Comparison of ENCODE assay signal across 15 mouse cellular contexts in the genomic region with DNA sequence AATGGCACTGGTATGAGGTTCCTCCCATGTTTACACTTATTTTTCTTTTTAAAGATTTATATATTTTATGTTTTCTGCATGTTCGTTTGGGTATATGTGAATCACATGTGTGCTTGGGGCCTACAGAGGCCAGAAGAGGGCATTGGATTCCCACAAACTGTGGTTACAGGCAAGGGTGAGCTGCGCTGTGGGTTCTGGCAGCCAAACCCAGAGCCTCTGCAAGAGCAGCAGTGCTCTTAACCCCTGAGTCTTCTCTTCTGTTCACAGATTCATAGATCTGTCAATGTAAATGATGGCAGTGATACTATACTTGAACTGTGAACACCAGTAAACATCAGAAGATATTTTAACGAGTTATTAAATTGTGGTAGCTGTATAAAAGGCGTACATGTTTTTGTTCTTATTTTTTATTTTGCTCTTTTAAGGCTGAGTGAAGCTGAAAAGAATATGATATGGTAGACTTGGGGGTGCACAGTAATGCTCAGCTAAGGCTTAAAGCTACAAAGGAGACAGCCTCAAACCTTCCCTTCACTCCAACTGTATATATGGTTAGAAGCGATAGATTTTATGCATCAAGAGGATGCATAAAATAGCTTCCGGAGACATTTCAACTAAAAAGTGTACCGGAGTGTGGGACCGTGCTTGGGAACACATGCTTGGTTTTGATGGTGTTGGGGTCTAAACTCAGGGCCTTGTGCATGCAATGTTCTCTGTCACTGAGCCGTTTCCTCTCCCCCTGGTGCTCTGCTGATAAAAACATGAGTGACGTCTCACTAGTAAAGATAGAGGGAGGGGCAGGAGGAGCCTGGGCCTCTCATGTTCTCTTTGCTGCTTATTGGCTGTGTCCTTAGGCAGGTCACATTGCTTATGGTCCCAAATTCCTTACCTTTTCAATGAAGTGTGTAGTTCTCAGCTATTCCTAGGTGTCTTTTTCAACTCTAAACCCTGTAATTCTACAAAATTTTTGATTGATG. TPM values are rescaled to one million over a fixed set of nuclear protein-coding genes. Genes with fewer than 3 reads are reported as not detected.
A peak's percentile ranks its signal among the peaks of the same experiment; 100 is the strongest.
DNase-seq lines count a peak whose midpoint lies in the region; ATAC-seq and TF ChIP-seq lines count a peak whose summit lies in the region.
"Had no signal": no experiment of that assay in that cellular context is flagged by ENCODE, and none has a peak within 500 bp of the region (broad histone marks: within the 10 kb centered on the region; RNA-seq: fewer than 3 reads in every experiment).

No protein-coding gene starts in this region.

- TF ChIP-seq EP300 in MEL (IDR thresholded peaks at IDR 0.05; ENCODE audit: low read depth in 1 of 2, low read length in 2 of 2) = peak; percentile 79 to 81

- H3K79me2 ChIP-seq in MEL (ENCODE audit: control insufficient read depth, insufficient read depth, low read length, poor library complexity) = peaks cover 64% of the 10 kb centered on the region

- peak in 1 of 3 experiments; percentile 29; a peak in 2 of 6 replicates for TF ChIP-seq CTCF in MEL (IDR thresholded peaks at IDR 0.05 in 2 of 3, conservative IDR thresholded peaks at IDR 0.05 in 1 of 3; ENCODE audit: control insufficient read depth in 1 of 3, insufficient read depth in 1 of 3, low read depth in 2 of 3, low read length in 3 of 3, poor library complexity in 1 of 3, severe bottlenecking in 1 of 3)
- no peak for TF ChIP-seq CTCF in forebrain, postnatal 0 days (IDR thresholded peaks at IDR 0.05; ENCODE audit: low read depth)
- TF ChIP-seq CTCF in midbrain, postnatal 0 days (IDR thresholded peaks at IDR 0.05) = no peak

- no peak for DNase-seq in heart, postnatal 25 days (ENCODE audit: low spot score)
- peak; percentile 94 for DNase-seq in MEL (ENCODE audit: low read depth, low spot score)
- no peak for DNase-seq in adrenal gland, postnatal 25 days
- DNase-seq in forebrain, postnatal 0 days = no peak
- DNase-seq in midbrain, postnatal 0 days (ENCODE audit: low spot score) = no peak
- DNase-seq: adrenal gland, adult 8-10 months; embryo, embryonic 11 days; heart, postnatal 10 days; kidney, postnatal 14 days had no signal

- peak; percentile 34 for TF ChIP-seq RAD21 in MEL (IDR thresholded peaks at IDR 0.05; ENCODE audit: low read depth, low read length)

- H3K36me3 ChIP-seq in heart, embryonic 13.5 days = no peaks in the 10 kb centered on the region
- peaks cover 3 to 65% of the 10 kb centered on the region in 2 experiments; a peak in 3 of 4 replicates for H3K36me3 ChIP-seq in MEL (ENCODE audit: control insufficient read depth in 1 of 2, insufficient read depth in 2 of 2, low read length in 2 of 2)
- no peaks in the 10 kb centered on the region for H3K36me3 ChIP-seq in forebrain, postnatal 0 days (ENCODE audit: insufficient read depth)
- no peaks in the 10 kb centered on the region for H3K36me3 ChIP-seq in midbrain, postnatal 0 days (ENCODE audit: insufficient read depth, low read length)
- H3K36me3 ChIP-seq: forebrain, embryonic 15.5 days; limb, embryonic 10.5 days had no signal

- H3K9me3 ChIP-seq in heart, embryonic 13.5 days = no peaks in the 10 kb centered on the region
- H3K9me3 ChIP-seq in MEL (replicated peaks; ENCODE audit: insufficient read depth, low read length) = no peaks in the 10 kb centered on the region
- H3K9me3 ChIP-seq in forebrain, postnatal 0 days (ENCODE audit: low read length) = no peaks in the 10 kb centered on the region
- H3K9me3 ChIP-seq in midbrain, postnatal 0 days (ENCODE audit: low read length) = no peaks in the 10 kb centered on the region
- H3K9me3 ChIP-seq: forebrain, embryonic 15.5 days; limb, embryonic 10.5 days had no signal

- no peaks in the 10 kb centered on the region for H3K27me3 ChIP-seq in heart, embryonic 13.5 days (replicated peaks)
- H3K27me3 ChIP-seq in MEL (ENCODE audit: control insufficient read depth in 1 of 2, insufficient read depth in 2 of 2, low read length in 2 of 2) = no peaks in the 10 kb centered on the region
- H3K27me3 ChIP-seq in forebrain, postnatal 0 days (ENCODE audit: insufficient read depth, low read length) = no peaks in the 10 kb centered on the region
- no peaks in the 10 kb centered on the region for H3K27me3 ChIP-seq in midbrain, postnatal 0 days (ENCODE audit: insufficient read depth, low read length)
- H3K27me3 ChIP-seq: forebrain, embryonic 15.5 days had no signal

- no peak overlapping the region for H3K9ac ChIP-seq in heart, embryonic 13.5 days
- H3K9ac ChIP-seq in MEL (ENCODE audit: control insufficient read depth, low read depth, low read length, poor library complexity, severe bottlenecking) = peak overlapping the region; percentile 56
- no peak overlapping the region for H3K9ac ChIP-seq in forebrain, postnatal 0 days
- no peak overlapping the region for H3K9ac ChIP-seq in midbrain, postnatal 0 days (replicated peaks; ENCODE audit: low read length, poor library complexity, severe bottlenecking)
- H3K9ac ChIP-seq: forebrain, embryonic 15.5 days had no signal

- 69% methylated on average over 10 of the region's 10 CpGs for WGBS in heart, embryonic 13.5 days
- 83% methylated on average over 10 of the region's 10 CpGs for WGBS in forebrain, postnatal 0 days
- 80% methylated on average over 10 of the region's 10 CpGs for WGBS in midbrain, postnatal 0 days

- TF ChIP-seq POLR2A in MEL (IDR thresholded peaks at IDR 0.05; ENCODE audit: control insufficient read depth in 1 of 2, insufficient read depth in 1 of 2, low read depth in 1 of 2, low read length in 2 of 2, poor library complexity in 1 of 2) = peak in 1 of 2 experiments; percentile 71; a peak in 2 of 4 replicates

- intact Hi-C loops in heart, postnatal 25 days (cut with DNase I) = loop anchor here (5.0 kb wide), 1 partner anchor 48 kb away; a partner anchor contains a TSS

- H3K4me2 ChIP-seq in heart, embryonic 13.5 days = no peak overlapping the region; the same call in 1 of the 2 replicates
- H3K4me2 ChIP-seq in forebrain, postnatal 0 days (ENCODE audit: low read depth) = no peak overlapping the region
- H3K4me2 ChIP-seq in midbrain, postnatal 0 days (ENCODE audit: low read depth, low read length, poor library complexity, severe bottlenecking) = no peak overlapping the region
- H3K4me2 ChIP-seq: forebrain, embryonic 15.5 days; midbrain, embryonic 11.5 days had no signal

- H3K27ac ChIP-seq in heart, embryonic 13.5 days (replicated peaks) = peak overlapping the region; percentile 32; the same call in 1 of the 2 replicates
- H3K27ac ChIP-seq in MEL (ENCODE audit: control insufficient read depth, low read depth, low read length) = peak overlapping the region; percentile 94
- H3K27ac ChIP-seq in forebrain, postnatal 0 days (ENCODE audit: low read depth, low read length) = no peak overlapping the region
- no peak overlapping the region for H3K27ac ChIP-seq in midbrain, postnatal 0 days (ENCODE audit: low read depth, low read length)
- H3K27ac ChIP-seq: forebrain, embryonic 15.5 days; limb, embryonic 10.5 days had no signal

- H3K4me1 ChIP-seq in heart, embryonic 13.5 days = peaks cover 38% of the 10 kb centered on the region
- peaks cover 30 to 35% of the 10 kb centered on the region in 2 experiments for H3K4me1 ChIP-seq in MEL (ENCODE audit: control insufficient read depth in 1 of 2, insufficient read depth in 2 of 2, low read length in 2 of 2)
- no peaks in the 10 kb centered on the region for H3K4me1 ChIP-seq in forebrain, postnatal 0 days (ENCODE audit: insufficient read depth)
- no peaks in the 10 kb centered on the region for H3K4me1 ChIP-seq in midbrain, postnatal 0 days (ENCODE audit: insufficient read depth, low read length)
- H3K4me1 ChIP-seq: forebrain, embryonic 15.5 days; limb, embryonic 10.5 days had no signal

- ATAC-seq in heart, embryonic 13.5 days (ENCODE audit: extremely low read depth, insufficient number of reproducible peaks, low FRiP score, low TSS enrichment) = no peak; the same call in 1 of the 2 replicates
- ATAC-seq in inflammation-experienced regulatory T-cells, adult 6 months = peak; percentile 77
- peak; percentile 77 for ATAC-seq in neutrophil, adult 5-6 weeks (ENCODE audit: extremely low read depth, insufficient number of reproducible peaks, low FRiP score, poor library complexity, severe bottlenecking)
- ATAC-seq in forebrain, postnatal 0 days = no peak
- no peak for ATAC-seq in midbrain, postnatal 0 days (ENCODE audit: low FRiP score)
- ATAC-seq: forebrain, embryonic 15.5 days had no signal

- H3K4me3 ChIP-seq in heart, embryonic 13.5 days = no peak overlapping the region
- peak overlapping the region; percentile 28 to 57; a peak in 3 of 4 replicates for H3K4me3 ChIP-seq in MEL (ENCODE audit: control insufficient read depth in 1 of 2, insufficient read depth in 1 of 2, low read depth in 2 of 2, low read length in 2 of 2)
- no peak overlapping the region for H3K4me3 ChIP-seq in forebrain, postnatal 0 days (ENCODE audit: low read depth, low read length)
- H3K4me3 ChIP-seq in midbrain, postnatal 0 days (ENCODE audit: low read depth, low read length) = no peak overlapping the region
- H3K4me3 ChIP-seq: forebrain, embryonic 15.5 days; limb, embryonic 10.5 days had no signal

RNA-seq across cellular contexts. Expression of a gene that starts 48.5 kb away (rescaled TPM):
- polyA plus RNA-seq in heart, embryonic 13.5 days (2015; fragmentation: Nextera tagmentation; extraction: Ambion mirVana) = 24.5 and 26.4 TPM in 2 replicates
- 10 to 100 TPM; 18.8 to 21.6 TPM for total RNA-seq in heart, postnatal 25 days (2021)
- total RNA-seq in MEL (2012; rRNA removed) = 14.5 and 15.9 TPM in 2 replicates
- 10 to 100 TPM; 22.1 to 87.6 TPM for polyA plus RNA-seq in MEL (2012; ENCODE audit: insufficient read depth in 1 of 2, insufficient read length in 2 of 2, low read depth in 1 of 2, low replicate concordance in 2 of 2, missing spikeins in 1 of 2)
- polyA plus RNA-seq in inflammation-experienced regulatory T-cells, adult 6 months (2017; shearing (Covaris generic)) = 10 to 100 TPM; 28.3 to 31.3 (median 30.8) TPM
- 64.7 and 66.0 TPM in 2 replicates for total RNA-seq in neutrophil, adult 5-6 weeks (2017)
- total RNA-seq in adrenal gland, postnatal 25 days (2021) = 39.5 and 45.8 TPM in 2 replicates
- total RNA-seq in forebrain, postnatal 0 days (2014; rRNA removed) = 43.1 and 44.8 TPM in 2 replicates
- polyA plus RNA-seq in forebrain, postnatal 0 days (2015; fragmentation: Nextera tagmentation; extraction: Ambion mirVana) = 46.3 and 50.6 TPM in 2 replicates
- 30.5 and 38.1 TPM in 2 replicates for total RNA-seq in midbrain, postnatal 0 days (2014; rRNA removed)
- 51.6 and 54.2 TPM in 2 replicates for polyA plus RNA-seq in midbrain, postnatal 0 days (2015; fragmentation: Nextera tagmentation; extraction: Ambion mirVana)

RNA-seq across cellular contexts. Expression of a gene that starts 48.9 kb away (rescaled TPM):
- polyA plus RNA-seq in heart, embryonic 13.5 days (2015; fragmentation: Nextera tagmentation; extraction: Ambion mirVana) = 7.2 and 8.0 TPM in 2 replicates
- 10 to 100 TPM; 15.2 to 17.0 TPM for total RNA-seq in heart, postnatal 25 days (2021)
- 21.5 and 27.3 TPM in 2 replicates for total RNA-seq in MEL (2012; rRNA removed)
- polyA plus RNA-seq in MEL (2012; ENCODE audit: insufficient read depth in 1 of 2, insufficient read length in 2 of 2, low read depth in 1 of 2, low replicate concordance in 2 of 2, missing spikeins in 1 of 2) = 10 to 100 TPM; 24.2 to 43.1 TPM
- 100 to 1,000 TPM; 128 to 177 (median 141) TPM for polyA plus RNA-seq in inflammation-experienced regulatory T-cells, adult 6 months (2017; shearing (Covaris generic))
- total RNA-seq in neutrophil, adult 5-6 weeks (2017) = 216 and 249 TPM in 2 replicates
- 20.8 and 27.7 TPM in 2 replicates for total RNA-seq in adrenal gland, postnatal 25 days (2021)
- total RNA-seq in forebrain, postnatal 0 days (2014; rRNA removed) = 5.1 and 8.9 TPM in 2 replicates
- 1.6 and 2.3 TPM in 2 replicates for polyA plus RNA-seq in forebrain, postnatal 0 days (2015; fragmentation: Nextera tagmentation; extraction: Ambion mirVana)
- total RNA-seq in midbrain, postnatal 0 days (2014; rRNA removed) = 7.2 TPM in 2 replicates
- 2.1 and 2.2 TPM in 2 replicates for polyA plus RNA-seq in midbrain, postnatal 0 days (2015; fragmentation: Nextera tagmentation; extraction: Ambion mirVana)

RNA-seq across cellular contexts. Expression of a gene that starts 57.6 kb away (rescaled TPM):
- polyA plus RNA-seq in heart, embryonic 13.5 days (2015; fragmentation: Nextera tagmentation; extraction: Ambion mirVana) = 95.3 and 108 TPM in 2 replicates
- 10 to 100 TPM; 65.5 to 75.5 TPM for total RNA-seq in heart, postnatal 25 days (2021)
- 175 and 182 TPM in 2 replicates for total RNA-seq in MEL (2012; rRNA removed)
- polyA plus RNA-seq in MEL (2012; ENCODE audit: insufficient read depth in 1 of 2, insufficient read length in 2 of 2, low read depth in 1 of 2, low replicate concordance in 2 of 2, missing spikeins in 1 of 2) = 100 to 1,000 TPM; 135 to 616 TPM
- 100 to 1,000 TPM; 131 to 226 (median 153) TPM for polyA plus RNA-seq in inflammation-experienced regulatory T-cells, adult 6 months (2017; shearing (Covaris generic))
- 48.2 and 101 TPM in 2 replicates for total RNA-seq in neutrophil, adult 5-6 weeks (2017)
- total RNA-seq in adrenal gland, postnatal 25 days (2021) = 156 and 173 TPM in 2 replicates
- total RNA-seq in forebrain, postnatal 0 days (2014; rRNA removed) = 41.5 and 50.9 TPM in 2 replicates
- polyA plus RNA-seq in forebrain, postnatal 0 days (2015; fragmentation: Nextera tagmentation; extraction: Ambion mirVana) = 93.7 and 107 TPM in 2 replicates
- 19.1 and 36.1 TPM in 2 replicates for total RNA-seq in midbrain, postnatal 0 days (2014; rRNA removed)
- 86.0 and 87.0 TPM in 2 replicates for polyA plus RNA-seq in midbrain, postnatal 0 days (2015; fragmentation: Nextera tagmentation; extraction: Ambion mirVana)

Comparison
In these comparisons a context has a peak if more than half of its experiments do, and no peak if none do; other contexts are left out.
1. ATAC-seq: peak in inflammation-experienced regulatory T-cells, adult 6 months (single experiment) and neutrophil, adult 5-6 weeks (single experiment); none in heart, embryonic 13.5 days (single experiment), forebrain, postnatal 0 days (single experiment) and midbrain, postnatal 0 days (single experiment).
2. H3K27ac ChIP-seq: peak in heart, embryonic 13.5 days (single experiment) and MEL (single experiment); none in forebrain, postnatal 0 days (single experiment) and midbrain, postnatal 0 days (single experiment).
3. H3K4me3 ChIP-seq: peak in MEL (2 of 2); none in heart, embryonic 13.5 days (single experiment), forebrain, postnatal 0 days (single experiment) and midbrain, postnatal 0 days (single experiment).